Mouse (Mus musculus) hindbrain, postnatal 0 days (tissue): Measurements from ENCODE around the gene Filip1l. TPM values are rescaled to one million over a fixed set of nuclear protein-coding genes. Genes with fewer than 3 reads are reported as not detected.

Experiments used
- ATAC-seq: fragments of 200-750 bp; cut with Nextera tagmentation; 2 replicates; pipeline ENCODE4 v1.8.0; 2017; ENCODE audit warnings: mild to moderate bottlenecking, moderate TSS enrichment, moderate library complexity
- DNase-seq: peaks from one replicate; pipeline ENCODE4 v3.0.0-alpha.2; 2015; ENCODE audit warnings: low spot score
- H3K27ac ChIP-seq: fragments of 300-500 bp; sonication (generic); 2 replicates; pipeline ENCODE4 v1.5.1; 2014; ENCODE audit warnings: mild to moderate bottlenecking
- H3K27me3 ChIP-seq: fragments of 300-500 bp; sonication (generic); 2 replicates; pipeline ENCODE4 v1.6.1; 2014; ENCODE audit warnings: low read length, mixed read lengths; ENCODE audit not compliant: insufficient read depth
- H3K36me3 ChIP-seq: fragments of 300-500 bp; sonication (generic); 2 replicates; pipeline ENCODE4 v1.6.1; 2014; ENCODE audit warnings: low read length, mixed read lengths; ENCODE audit not compliant: insufficient read depth
- H3K4me1 ChIP-seq: fragments of 300-500 bp; sonication (generic); 2 replicates; pipeline ENCODE4 v1.6.1; 2014; ENCODE audit warnings: antibody characterized with exemption, low read length, mixed read lengths; ENCODE audit not compliant: insufficient read depth
- H3K4me2 ChIP-seq: fragments of 300-500 bp; sonication (generic); 2 replicates; pipeline ENCODE4 v1.6.1; 2014; ENCODE audit warnings: low read depth, mild to moderate bottlenecking, low read length, moderate library complexity, mixed read lengths
- H3K4me3 ChIP-seq: fragments of 300-500 bp; sonication (generic); 2 replicates; pipeline ENCODE4 v1.5.1; 2014; ENCODE audit warnings: low read length
- H3K9ac ChIP-seq: fragments of 300-500 bp; sonication (generic); replicated peaks from 2 replicates; pipeline ENCODE4 v1.6.1; 2014; ENCODE audit warnings: mild to moderate bottlenecking, low read length, moderate library complexity, mixed read lengths
- H3K9me3 ChIP-seq: fragments of 300-500 bp; sonication (generic); 2 replicates; pipeline ENCODE4 v1.6.1; 2016; ENCODE audit warnings: low read length, mixed read lengths
- CTCF ChIP-seq: IDR thresholded peaks from 2 replicates; pipeline ENCODE4 v1.5.1; 2016; ENCODE audit warnings: antibody characterized with exemption, control low read depth, low read depth
- WGBS: fragments of 180-500 bp; shearing (Covaris S2); extraction: QIAGEN DNeasy Blood & Tissue Kit; methylation state at CpG from one replicate; pipeline ENCODE4 v1.1.7; 2014; 5-methylcytosine and 5-hydroxymethylcytosine counted together
- polyA plus RNA-seq: library from polyadenylated mRNA; unstranded; fragments of >200 nt; fragmentation: Nextera tagmentation; extraction: Ambion mirVana; gene quantifications from 2 replicates; pipeline ENCODE4 v1.2.1, GENCODE M21; 2015
- total RNA-seq: library from RNA; depleted of rRNA; stranded (reverse); fragments of >200 nt; gene quantifications from 2 replicates; pipeline ENCODE4 v1.2.3, GENCODE M21; 2014

Gene Filip1l
- total and polyA plus RNA-seq, 2 experiments from 2014 or later = 1.0 to 1.8 TPM

GRCm38 (mm10) chr16:57502761-57503160, 149.9 kb downstream of the Filip1l start:
- TF ChIP-seq CTCF = no peak
- Histone ChIP-seq H3K4me2 (no peak overlapping the region), H3K9me3 (no peaks in the 10 kb centered on the region), H3K9ac (no peak overlapping the region), H3K27me3 (no peaks in the 10 kb centered on the region), H3K4me1 (no peaks in the 10 kb centered on the region), H3K4me3 (no peak overlapping the region), H3K27ac (no peak overlapping the region), H3K36me3 (no peaks in the 10 kb centered on the region)
- 79% methylated on average over 5 of the region's 5 CpGs for WGBS
- DNase-seq (no peak), ATAC-seq (no peak)

DNA sequence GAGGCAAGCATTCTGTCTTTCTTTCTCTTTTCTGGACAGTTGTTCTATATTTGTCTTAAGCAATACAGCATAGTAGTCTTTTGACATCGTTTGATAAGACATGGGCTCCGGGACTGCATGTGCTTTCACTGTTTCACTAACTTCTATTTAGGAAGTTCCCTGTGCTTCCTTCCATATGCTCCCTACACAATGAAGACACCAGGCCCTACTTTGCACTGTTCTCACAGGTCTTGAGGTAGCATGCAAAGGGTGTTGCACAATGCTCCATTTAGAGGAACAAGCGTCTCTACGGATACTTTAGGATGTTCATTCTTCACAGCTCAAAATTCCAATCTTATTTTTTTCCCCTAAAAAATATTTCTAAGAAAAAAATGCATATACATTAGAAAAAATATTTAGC, 151.8 kb downstream of the Filip1l start:
- DNase-seq (no peak), ATAC-seq (no peak)
- Histone ChIP-seq H3K4me2 (no peak overlapping the region), H3K9me3 (no peaks in the 10 kb centered on the region), H3K27me3 (no peaks in the 10 kb centered on the region), H3K27ac (no peak overlapping the region), H3K4me1 (no peaks in the 10 kb centered on the region), H3K9ac (no peak overlapping the region), H3K4me3 (no peak overlapping the region), H3K36me3 (no peaks in the 10 kb centered on the region)
- WGBS = 89% methylated on average over 4 of the region's 4 CpGs
- TF ChIP-seq CTCF = no peak

GRCm38 (mm10) chr16:57506133-57506532, 153.2 kb downstream of the Filip1l start:
- no peak for TF ChIP-seq CTCF
- Histone ChIP-seq H3K9me3 (no peaks in the 10 kb centered on the region), H3K4me2 (no peak overlapping the region), H3K27me3 (no peaks in the 10 kb centered on the region), H3K36me3 (no peaks in the 10 kb centered on the region), H3K27ac (no peak overlapping the region), H3K9ac (no peak overlapping the region), H3K4me3 (no peak overlapping the region), H3K4me1 (no peaks in the 10 kb centered on the region)
- no peak for ATAC-seq
- DNase-seq = no peak
- WGBS = 93% methylated on average over 6 of the region's 6 CpGs

DNA sequence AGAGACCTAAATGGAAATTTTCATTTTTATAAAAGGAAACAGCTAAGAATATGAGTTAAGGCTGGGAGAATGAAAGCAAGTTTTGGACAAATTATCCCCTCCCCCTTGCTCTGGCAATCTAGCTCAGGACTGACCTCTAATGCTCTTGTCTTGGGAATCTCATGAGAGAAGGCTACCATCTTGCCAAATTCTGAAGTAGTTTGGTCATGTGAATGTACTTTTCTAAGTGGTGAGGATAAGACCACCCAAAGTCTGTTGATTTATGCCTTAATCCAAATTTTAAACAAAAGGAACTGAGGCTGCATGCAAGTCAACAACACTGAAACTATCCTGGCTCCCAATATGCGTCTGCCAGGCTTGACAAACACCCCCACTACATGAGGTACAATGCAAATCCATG, 155.5 kb downstream of the Filip1l start:
- DNase-seq (no peak), ATAC-seq (no peak)
- H3K4me1 ChIP-seq = no peaks in the 10 kb centered on the region
- no peak for TF ChIP-seq CTCF
- no peaks in the 10 kb centered on the region for H3K9me3 ChIP-seq
- no peak overlapping the region for H3K4me3 ChIP-seq
- no peak overlapping the region for H3K4me2 ChIP-seq
- no peaks in the 10 kb centered on the region for H3K27me3 ChIP-seq
- no peaks in the 10 kb centered on the region for H3K36me3 ChIP-seq
- no peak overlapping the region for H3K9ac ChIP-seq
- no peak overlapping the region for H3K27ac ChIP-seq
- WGBS = 82% methylated on average over 1 of the region's 1 CpGs

- Histone ChIP-seq H3K27me3 (no peaks in the 10 kb centered on the region), H3K4me2 (no peak overlapping the region), H3K36me3 (no peaks in the 10 kb centered on the region), H3K27ac (no peak overlapping the region), H3K9me3 (no peaks in the 10 kb centered on the region), H3K4me3 (no peak overlapping the region), H3K9ac (no peak overlapping the region), H3K4me1 (no peaks in the 10 kb centered on the region)
- TF ChIP-seq CTCF = no peak
- no peak for ATAC-seq
- DNase-seq = no peak
- 93% methylated on average over 3 of the region's 3 CpGs for WGBS
Measured at GRCm38 (mm10) chr16:57509099-57509498, 156.2 kb downstream of the Filip1l start.

GRCm38 (mm10) chr16:57513562-57513961, 160.7 kb downstream of the Filip1l start:
- 88% methylated on average over 7 of the region's 7 CpGs for WGBS
- Histone ChIP-seq H3K36me3 (no peaks in the 10 kb centered on the region), H3K4me2 (no peak overlapping the region), H3K9ac (no peak overlapping the region), H3K4me1 (no peaks in the 10 kb centered on the region), H3K27ac (no peak overlapping the region), H3K27me3 (no peaks in the 10 kb centered on the region), H3K4me3 (no peak overlapping the region), H3K9me3 (no peaks in the 10 kb centered on the region)
- DNase-seq (no peak), ATAC-seq (no peak)
- no peak for TF ChIP-seq CTCF

GRCm38 (mm10) chr16:57514371-57514770, 161.5 kb downstream of the Filip1l start:
- Histone ChIP-seq H3K27me3 (no peaks in the 10 kb centered on the region), H3K9me3 (no peaks in the 10 kb centered on the region), H3K4me1 (no peaks in the 10 kb centered on the region), H3K36me3 (no peaks in the 10 kb centered on the region), H3K4me2 (no peak overlapping the region), H3K27ac (no peak overlapping the region), H3K4me3 (no peak overlapping the region), H3K9ac (no peak overlapping the region)
- TF ChIP-seq CTCF = no peak
- WGBS = 55% methylated on average over 4 of the region's 4 CpGs
- ATAC-seq = 0 out of 2 replicates have a peak, but pooled peaks have one; percentile 35
- DNase-seq = no peak

- 72% methylated on average over 10 of the region's 10 CpGs for WGBS
- Histone ChIP-seq H3K27ac (no peak overlapping the region), H3K9ac (no peak overlapping the region), H3K27me3 (no peaks in the 10 kb centered on the region), H3K9me3 (no peaks in the 10 kb centered on the region), H3K4me2 (no peak overlapping the region), H3K4me3 (no peak overlapping the region), H3K4me1 (no peaks in the 10 kb centered on the region), H3K36me3 (no peaks in the 10 kb centered on the region)
- DNase-seq (no peak), ATAC-seq (no peak)
- TF ChIP-seq CTCF = no peak
Measured at GRCm38 (mm10) chr16:57515636-57516035, 162.7 kb downstream of the Filip1l start.
